Mouse (Mus musculus): ENCODE measurements around the gene Cntnap2.

The Cntnap2 gene

DNA sequence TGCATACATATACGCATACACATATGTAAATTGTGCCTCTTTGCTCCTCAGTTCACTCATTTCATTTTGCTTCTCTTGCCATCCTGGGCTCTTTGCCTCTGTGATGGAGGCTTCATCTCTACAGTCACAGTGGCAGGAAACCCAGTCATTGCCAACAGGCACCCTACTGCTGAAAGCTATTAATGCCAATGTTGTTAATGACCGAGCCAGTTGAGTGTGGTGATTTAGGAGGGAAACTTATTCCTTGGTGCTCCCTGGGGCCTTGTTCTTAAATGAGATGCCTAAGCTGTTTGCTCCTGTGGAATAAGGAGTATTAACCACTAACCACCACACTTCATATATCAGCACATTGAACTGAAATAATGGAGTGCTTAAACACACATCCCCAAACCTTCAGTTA lies 1640.2 kb downstream of the Cntnap2 start:
- no peak for DNase-seq (ENCODE audit: low spot score)

- DNase-seq (ENCODE audit: low spot score), result no peak
Measured at GRCm38 (mm10) chr6:46704293-46705170, 1645.4 kb downstream of the Cntnap2 start.

GRCm38 (mm10) chr6:46705926-46706325 lies 1646.8 kb downstream of the Cntnap2 start:
- DNase-seq (ENCODE audit: low spot score), result no peak

DNA sequence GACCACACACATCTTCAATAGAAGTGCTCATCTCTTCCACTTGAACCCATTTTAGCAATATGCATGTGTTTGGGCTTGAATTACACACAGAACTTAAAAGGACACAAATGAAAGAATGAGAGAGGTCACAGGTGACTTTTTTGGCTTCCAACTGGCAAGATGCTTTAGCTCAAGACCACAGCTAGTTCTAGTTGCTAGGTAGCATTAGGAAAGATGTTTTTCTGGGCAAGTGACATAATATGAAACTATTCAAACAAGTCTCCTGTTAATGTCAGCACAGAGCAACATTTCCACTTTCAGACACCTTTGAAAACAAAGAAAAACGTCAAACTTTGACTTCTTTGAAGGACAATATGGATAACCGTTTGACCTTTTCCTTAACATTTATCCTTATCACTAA lies 1657.4 kb downstream of the Cntnap2 start:
- no peak for DNase-seq (ENCODE audit: low spot score)

DNA sequence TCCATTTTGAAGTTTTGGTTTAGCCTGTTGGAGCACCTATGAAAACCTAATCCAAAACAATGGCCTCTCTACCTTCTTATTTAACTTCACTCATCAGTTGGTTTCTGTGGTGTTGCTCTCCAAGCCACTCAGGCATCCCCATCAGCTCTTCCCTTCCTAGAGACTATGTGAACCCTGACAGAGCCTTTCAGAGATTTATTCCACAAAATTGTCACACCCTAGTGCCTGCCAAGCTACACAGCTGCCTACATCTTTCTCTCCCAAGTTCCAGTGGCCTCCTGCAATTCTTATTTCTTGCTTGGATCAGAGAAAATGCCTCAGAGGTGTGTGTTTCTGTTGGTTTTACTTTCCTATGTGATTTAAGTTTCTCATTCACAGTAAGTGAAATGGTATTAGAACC lies 1674.6 kb downstream of the Cntnap2 start:
- DNase-seq (ENCODE audit: low spot score), result no peak

- no peak for DNase-seq (ENCODE audit: low spot score)
Measured at GRCm38 (mm10) chr6:46748448-46748847, 1689.3 kb downstream of the Cntnap2 start.

- DNase-seq (ENCODE audit: low spot score), result no peak
Measured at GRCm38 (mm10) chr6:46763481-46763880, 1704.3 kb downstream of the Cntnap2 start.

DNA sequence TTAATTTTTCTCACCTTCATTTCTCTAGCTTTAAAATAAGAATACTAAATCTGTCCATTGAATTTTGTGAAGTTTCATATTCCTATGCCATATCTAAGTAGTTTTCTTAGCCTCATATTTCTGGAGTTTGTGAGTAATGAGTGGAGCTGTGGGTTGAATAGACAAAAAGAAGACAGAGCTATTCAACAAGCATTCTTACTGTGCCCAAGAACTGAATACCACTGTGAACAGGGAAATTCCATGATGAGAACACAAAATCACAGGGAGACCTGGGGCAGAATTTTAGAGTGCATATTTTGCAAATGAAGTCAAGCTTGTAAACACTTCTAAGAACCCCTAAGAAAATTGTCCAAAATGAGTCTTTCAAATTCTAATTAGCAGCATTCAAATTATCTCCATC lies 1715.4 kb downstream of the Cntnap2 start:
- DNase-seq (ENCODE audit: low spot score), result no peak

DNA sequence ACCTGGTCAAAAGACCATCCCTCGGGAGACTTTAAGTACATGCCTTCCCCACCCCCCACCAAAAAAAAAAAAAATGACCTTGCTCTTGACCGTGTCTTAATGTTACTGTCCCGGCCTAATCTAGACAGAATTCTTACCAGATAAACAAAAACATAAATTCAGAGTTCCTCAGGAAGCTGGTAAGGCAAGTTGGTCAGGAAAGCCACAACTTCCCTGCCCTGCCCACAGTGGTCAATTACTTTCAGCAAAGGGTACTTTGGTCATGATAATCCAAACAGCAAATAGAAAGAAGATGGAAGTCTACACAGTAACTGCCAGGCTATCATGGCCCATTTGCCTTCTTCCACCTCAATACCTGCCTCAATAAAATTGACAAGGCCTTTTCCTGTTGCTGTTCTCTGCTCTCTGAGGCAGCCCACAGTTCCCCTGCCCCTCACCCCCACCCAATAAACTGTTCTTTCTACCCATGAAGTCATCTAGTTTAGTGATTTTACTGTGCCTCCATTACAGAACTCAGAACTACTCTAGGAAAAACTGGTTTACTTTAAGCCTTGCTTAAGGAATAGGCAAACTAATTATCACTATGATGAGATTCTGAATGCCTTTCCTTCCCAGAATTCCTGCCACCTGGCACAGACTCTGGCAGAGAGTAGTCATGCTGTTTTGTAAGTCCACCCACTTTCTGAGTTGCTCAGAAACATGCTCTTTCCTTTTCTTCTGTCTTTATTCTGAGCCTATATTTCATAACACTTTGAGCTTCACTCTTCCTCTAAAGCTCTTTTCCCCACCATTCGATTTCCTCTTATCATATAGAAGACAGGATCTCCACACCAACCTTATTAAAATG lies 1743.3 kb downstream of the Cntnap2 start:
- no peak for DNase-seq (ENCODE audit: low spot score)

DNA sequence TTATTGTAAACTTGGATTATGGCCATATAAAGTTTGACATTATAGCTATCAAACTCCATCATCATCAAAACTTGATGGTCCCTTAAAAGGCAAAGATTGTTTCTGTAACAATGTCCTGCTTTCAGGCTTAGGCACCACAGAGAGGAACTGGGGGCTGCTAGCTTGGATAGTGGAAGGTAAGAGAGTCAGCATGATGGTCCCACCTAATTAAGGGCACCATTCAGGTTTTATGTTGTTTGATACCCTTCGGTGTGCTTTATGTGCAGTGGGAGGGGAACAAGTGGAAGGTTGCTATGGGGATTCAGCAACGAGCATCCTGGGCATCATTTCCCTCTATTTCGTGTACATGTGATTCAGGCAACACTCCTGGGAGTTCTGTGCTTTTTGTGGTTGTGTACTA lies 1797.5 kb downstream of the Cntnap2 start:
- DNase-seq (ENCODE audit: low spot score), result no peak

DNA sequence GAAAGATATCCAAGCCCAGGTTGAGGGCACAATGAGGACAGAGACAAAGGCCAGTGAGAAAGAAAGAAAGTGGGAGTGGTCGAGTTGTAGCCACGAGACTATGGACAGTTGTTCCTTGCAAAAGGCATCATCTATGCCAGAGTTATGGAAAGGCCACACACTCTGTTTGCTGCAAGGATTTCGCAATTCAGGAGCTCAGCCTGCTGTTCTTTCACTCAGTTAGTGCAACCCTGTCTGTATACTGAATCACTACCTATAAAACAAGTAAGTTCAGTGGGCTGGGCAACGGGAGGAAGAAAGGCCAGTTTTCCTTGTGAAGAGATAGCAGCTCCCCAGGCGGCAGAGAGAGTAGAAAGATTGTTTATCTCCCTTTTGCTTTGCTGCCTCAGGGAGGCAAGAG lies 1801.9 kb downstream of the Cntnap2 start:
- DNase-seq (ENCODE audit: low spot score), result no peak

DNA sequence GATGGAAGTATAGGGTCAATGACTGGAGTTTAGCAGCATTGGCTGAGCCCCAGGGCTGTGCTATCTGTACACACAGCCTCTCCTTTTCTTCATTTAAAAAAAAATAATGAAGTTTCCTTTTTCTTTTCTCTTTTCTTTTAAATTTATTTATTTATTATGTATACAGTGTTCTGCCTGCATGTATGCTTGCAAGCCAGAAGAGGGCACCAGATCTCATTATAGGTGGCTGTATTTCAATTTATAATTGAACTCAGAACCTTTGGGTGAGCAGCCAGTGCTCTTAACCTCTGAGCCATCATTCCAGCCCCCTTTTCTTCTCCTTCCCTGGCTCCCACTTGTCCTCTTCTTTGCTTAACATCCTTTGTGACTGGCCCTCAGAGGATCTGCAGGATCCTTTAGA lies 1807.2 kb downstream of the Cntnap2 start:
- DNase-seq (ENCODE audit: low spot score), result no peak

- DNase-seq (ENCODE audit: low spot score), result no peak
Measured at GRCm38 (mm10) chr6:46886230-46886629, 1827.1 kb downstream of the Cntnap2 start.

GRCm38 (mm10) chr6:46909167-46909566 lies 1850.0 kb downstream of the Cntnap2 start:
- no peak for DNase-seq (ENCODE audit: low spot score)

- DNase-seq (ENCODE audit: low spot score), result no peak
Measured at GRCm38 (mm10) chr6:46918701-46919274, 1859.6 kb downstream of the Cntnap2 start.

DNA sequence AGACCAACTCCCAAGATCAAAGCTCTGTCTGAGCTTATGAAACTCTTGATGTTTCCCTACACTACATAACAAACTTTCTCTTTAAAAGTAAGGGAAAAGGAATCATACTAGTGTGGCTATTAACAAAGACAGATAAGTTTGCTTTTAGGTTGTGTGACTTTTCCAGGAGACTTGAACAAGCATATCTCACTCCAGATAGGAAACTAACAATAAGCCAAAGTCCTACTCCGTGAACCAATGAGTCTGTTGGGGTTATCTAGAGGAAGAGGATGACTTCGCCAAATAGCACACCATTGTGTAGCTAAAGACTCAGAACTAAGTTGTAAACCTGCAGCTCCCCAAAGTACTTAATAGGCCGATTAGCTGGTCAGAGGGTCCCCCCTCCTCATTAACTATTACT lies 1860.8 kb downstream of the Cntnap2 start:
- DNase-seq (ENCODE audit: low spot score), result no peak

DNA sequence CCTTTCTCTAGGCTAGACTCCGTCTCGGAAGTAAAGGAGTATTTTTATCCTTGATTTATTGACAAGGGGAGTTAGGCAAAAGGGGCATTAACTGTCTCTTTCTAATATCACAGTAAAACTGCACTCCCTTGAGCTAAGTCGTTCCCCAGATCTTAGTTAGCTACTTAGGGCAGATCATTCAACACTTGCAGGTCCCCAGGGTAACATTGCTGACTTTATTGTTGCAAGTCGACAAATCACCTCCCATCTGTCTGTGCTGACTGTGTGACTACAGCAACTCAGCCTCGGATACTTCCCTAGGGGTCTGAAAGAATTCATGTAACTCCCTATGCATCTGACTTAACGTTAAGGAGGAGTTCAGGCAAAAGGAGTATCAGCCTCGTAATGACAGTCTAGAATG lies 1865.6 kb downstream of the Cntnap2 start:
- DNase-seq (ENCODE audit: low spot score), result no peak

GRCm38 (mm10) chr6:46945703-46946102 lies 1886.5 kb downstream of the Cntnap2 start:
- no peak for DNase-seq (ENCODE audit: low spot score)

DNA sequence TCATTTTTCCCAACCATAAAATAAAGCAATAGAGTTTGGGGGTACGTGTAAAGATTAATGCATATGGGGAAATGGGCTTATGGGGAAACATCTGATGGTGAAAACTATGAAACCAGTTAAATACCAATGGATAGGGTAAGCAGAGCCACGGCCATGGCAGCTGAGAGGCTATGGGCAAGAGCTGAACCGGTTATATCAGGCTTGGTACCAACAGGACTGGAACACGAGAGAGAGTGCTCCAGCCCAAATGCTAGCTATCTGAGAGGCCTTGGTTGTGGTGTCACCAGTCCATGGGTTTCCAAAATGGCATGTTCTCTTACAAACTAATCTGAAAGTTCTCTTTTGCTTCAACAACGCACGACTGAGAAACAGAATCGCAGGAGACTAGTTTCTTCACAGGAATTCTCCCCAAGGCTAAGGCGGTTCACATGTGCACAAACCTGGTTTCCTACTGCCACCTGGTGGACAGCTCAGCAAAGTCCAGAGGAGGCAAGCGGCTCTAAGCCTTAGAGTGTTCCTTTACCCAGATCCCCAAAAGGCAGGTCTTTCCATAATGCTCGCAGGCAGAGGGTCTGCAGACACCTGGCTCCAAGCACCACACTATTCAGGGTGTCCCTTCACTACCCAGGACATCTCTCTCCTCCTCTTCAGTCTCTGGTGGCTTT lies 1902.0 kb downstream of the Cntnap2 start:
- peak; percentile 68 for DNase-seq (ENCODE audit: low spot score)

DNA sequence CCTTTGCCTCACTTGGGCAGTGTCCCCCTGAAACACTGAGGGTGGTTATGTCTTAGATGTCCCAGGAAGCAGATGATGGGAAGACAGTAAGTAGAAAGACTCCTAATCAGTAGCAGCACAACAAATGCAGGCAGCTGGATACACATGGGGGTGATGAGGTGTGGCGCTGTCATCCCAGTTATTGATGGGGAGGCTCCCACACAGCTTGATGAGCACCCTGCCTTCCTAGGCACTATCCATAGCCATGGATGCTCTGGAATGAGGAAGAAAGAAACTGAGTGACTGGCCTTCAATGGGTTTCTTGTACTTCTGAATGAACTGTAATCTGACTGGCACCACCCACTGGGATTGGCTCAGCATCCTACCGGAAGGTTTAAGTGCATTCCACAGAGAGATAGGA lies 1904.1 kb downstream of the Cntnap2 start:
- no peak for DNase-seq (ENCODE audit: low spot score)

GRCm38 (mm10) chr6:46963693-46964092 lies 1904.5 kb downstream of the Cntnap2 start:
- no peak for DNase-seq (ENCODE audit: low spot score)

DNA sequence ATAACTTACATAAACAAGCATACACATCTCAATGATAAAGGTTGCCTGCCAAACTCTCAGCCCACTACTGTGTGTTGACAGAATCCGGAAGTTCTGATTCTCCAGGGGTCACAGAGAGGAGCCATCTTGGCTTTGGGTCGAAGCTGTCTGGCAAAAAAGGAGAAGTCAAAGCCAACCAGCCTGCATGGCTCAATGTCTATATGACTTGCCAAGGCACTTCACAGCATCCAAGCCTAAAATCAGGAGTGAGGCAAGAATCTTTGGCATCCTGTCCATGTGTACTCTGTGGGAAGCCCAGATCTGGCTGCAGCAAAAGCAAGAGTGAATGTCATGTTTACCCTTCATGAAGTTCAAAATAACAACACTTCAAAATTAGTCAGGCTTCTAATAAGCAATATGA lies 1913.5 kb downstream of the Cntnap2 start:
- DNase-seq (ENCODE audit: low spot score), result peak; percentile 4

Data from adipocyte (in vitro differentiated cells).